Mouse (Mus musculus) ES-E14 (cell line): ENCODE results near the gene Iqcc. TPM values are rescaled to one million over a fixed set of nuclear protein-coding genes. Genes with fewer than 3 reads are reported as not detected.
A peak's percentile ranks its signal among the peaks of the same experiment; 100 is the strongest.

Experiments
- DNase-seq: peaks from one replicate; pipeline ENCODE4 v3.0.0-alpha.2; 2013; ENCODE audit warnings: low read depth, low spot score
- H3K27ac ChIP-seq: 2 replicates; pipeline ENCODE4 v1.5.1; 2012; ENCODE audit warnings: low read depth, mild to moderate bottlenecking, low read length, moderate library complexity, mixed read lengths; ENCODE audit not compliant: poor library complexity, insufficient read depth, severe bottlenecking
- H3K36me3 ChIP-seq: 2 replicates; pipeline ENCODE4 v1.6.1; 2012; ENCODE audit warnings: mild to moderate bottlenecking, low read length, moderate library complexity, mixed read lengths; ENCODE audit not compliant: control insufficient read depth, poor library complexity, insufficient read depth, severe bottlenecking
- H3K4me1 ChIP-seq, 2 experiments: fragments of 150-350 bp in 1 of 2; sonication (generic) in 1 of 2; 2 replicates each; pipeline ENCODE4 v1.6.1; 2012; ENCODE audit warnings: low read length in 2 of 2, mild to moderate bottlenecking in 1 of 2, mixed read lengths in 1 of 2; ENCODE audit not compliant: control insufficient read depth in 2 of 2, insufficient read depth in 2 of 2, poor library complexity in 1 of 2
- H3K4me3 ChIP-seq, 2 experiments: fragments of 150-350 bp in 1 of 2; sonication (generic) in 1 of 2; 2 replicates each; pipeline ENCODE4 v1.5.1; 2012; ENCODE audit warnings: low read length in 2 of 2, low read depth in 1 of 2, mild to moderate bottlenecking in 1 of 2, mixed read lengths in 1 of 2; ENCODE audit not compliant: insufficient read depth in 1 of 2, poor library complexity in 1 of 2, severe bottlenecking in 1 of 2
- H3K9ac ChIP-seq: 2 replicates; pipeline ENCODE4 v1.6.1; 2012; ENCODE audit warnings: low read depth, mild to moderate bottlenecking, low read length, mixed read lengths; ENCODE audit not compliant: poor library complexity, insufficient read depth, severe bottlenecking
- H3K9me3 ChIP-seq: fragments of 150-350 bp; sonication (generic); 2 replicates; pipeline ENCODE4 v1.6.1; 2012; ENCODE audit warnings: low read depth, mild to moderate bottlenecking, low read length; ENCODE audit not compliant: control insufficient read depth, insufficient read depth
- CHD2 ChIP-seq: IDR thresholded peaks from 2 replicates; pipeline ENCODE4 v1.6.1; 2014; ENCODE audit warnings: mild to moderate bottlenecking, low read depth, low read length, inconsistent platforms
- HCFC1 ChIP-seq: IDR thresholded peaks from 2 replicates; pipeline ENCODE4 v1.6.1; 2012; ENCODE audit warnings: low read length, inconsistent platforms, borderline replicate concordance; ENCODE audit not compliant: insufficient read depth
- MAFK ChIP-seq: IDR thresholded peaks from 2 replicates; pipeline ENCODE4 v1.6.1; 2014; ENCODE audit warnings: mild to moderate bottlenecking, low read depth, low read length, inconsistent platforms; ENCODE audit not compliant: insufficient read depth
- ZC3H11A ChIP-seq: IDR thresholded peaks from 2 replicates; pipeline ENCODE4 v1.6.1; 2012; ENCODE audit warnings: low read depth, mild to moderate bottlenecking, inconsistent platforms, low read length, borderline replicate concordance
- ZNF384 ChIP-seq: IDR thresholded peaks from 2 replicates; pipeline ENCODE4 v1.6.1; 2012; ENCODE audit warnings: low read depth, low read length, inconsistent platforms
- in situ Hi-C, 2 experiments: fragments of 600-800 bp; cut with MboI; formaldehyde crosslinking; loops; one replicate each; pipeline ENCODE4 v1.15.1; 2025; ENCODE audit warnings: low sequenced_read_pairs in 2 of 2, inconsistent platforms in 1 of 2; ENCODE audit not compliant: unreplicated experiment in 2 of 2
- total RNA-seq: library from RNA; depleted of rRNA; stranded (reverse); fragments of 300-350 nt; gene quantifications from 2 replicates; pipeline ENCODE4 v1.2.3, GENCODE M21; 2012

Iqcc gene
- total RNA-seq, 1 experiment = 7.9 TPM

- DNase-seq = no peak
- TF ChIP-seq MAFK (no peak), ZNF384 (no peak), CHD2 (no peak)
- Histone ChIP-seq H3K9me3 (no peaks in the 10 kb centered on the region), H3K4me3 (no peak overlapping the region), H3K36me3 (peaks cover 7% of the 10 kb centered on the region; the same call in 1 of the 2 replicates), H3K9ac (no peak overlapping the region), H3K27ac (no peak overlapping the region), H3K4me1 (peaks cover 0 to 7% of the 10 kb centered on the region in 2 experiments; a peak in 1 of 4 replicates)
- in situ Hi-C loops = no loop called here
These were observed 2.5 kb upstream of the Iqcc start for GRCm38 (mm10) chr4:129621283-129621841.

- TF ChIP-seq CHD2 (no peak), MAFK (no peak), ZNF384 (no peak), ZC3H11A (no peak), HCFC1 (no peak)
- Histone ChIP-seq H3K4me1 (peaks cover 0 to 7% of the 10 kb centered on the region in 2 experiments; a peak in 1 of 4 replicates), H3K9ac (no peak overlapping the region)
These were observed 1.8 kb upstream of the Iqcc start for GRCm38 (mm10) chr4:129620419-129621282.

GRCm38 (mm10) chr4:129618031-129618430, 868 bp downstream of the Iqcc start:
- H3K9me3 ChIP-seq = no peaks in the 10 kb centered on the region
- TF ChIP-seq CHD2 (no peak), ZC3H11A (no peak)
- in situ Hi-C loops = no loop called here
- H3K4me3 ChIP-seq = peak overlapping the region; percentile 69 to 74
- no peak overlapping the region for H3K27ac ChIP-seq
- H3K9ac ChIP-seq = peak overlapping the region; percentile 72
- H3K36me3 ChIP-seq = peaks cover 6% of the 10 kb centered on the region; the same call in 1 of the 2 replicates
- no peak for DNase-seq
- H3K4me1 ChIP-seq = peaks cover 0 to 5% of the 10 kb centered on the region in 2 experiments; a peak in 2 of 4 replicates

More at GRCm38 (mm10) chr4:129620419-129621282, 1.8 kb upstream of the Iqcc start:
- Histone ChIP-seq H3K9me3 (no peaks in the 10 kb centered on the region), H3K36me3 (peaks cover 6% of the 10 kb centered on the region; the same call in 1 of the 2 replicates), H3K4me3 (no peak overlapping the region), H3K27ac (no peak overlapping the region)
- in situ Hi-C loops = no loop called here
- DNase-seq = no peak

- Histone ChIP-seq H3K4me3 (no peak overlapping the region), H3K36me3 (peaks cover 6% of the 10 kb centered on the region; the same call in 1 of the 2 replicates), H3K9ac (no peak overlapping the region), H3K9me3 (no peaks in the 10 kb centered on the region), H3K4me1 (peaks cover 0 to 5% of the 10 kb centered on the region in 2 experiments; a peak in 2 of 4 replicates), H3K27ac (no peak overlapping the region)
- in situ Hi-C loops = no loop called here
- TF ChIP-seq MAFK (no peak), HCFC1 (no peak), ZC3H11A (no peak), ZNF384 (no peak), CHD2 (no peak)
- no peak for DNase-seq
These were observed 1.7 kb downstream of the Iqcc start for GRCm38 (mm10) chr4:129617121-129617641.
